Mouse (Mus musculus) layer of hippocampus, postnatal 10 days (tissue): ENCODE measurements at regions not wholly inside any gene's neighbourhood (a gene's known extent, or its start where the extent isn't known, plus 50 kb on each side); places are given as distances from the start of the nearest gene placed in this dataset.

Experiments used
- DNase-seq, 2 experiments: peaks; one replicate each; pipeline ENCODE4 v3.0.0; 2021; ENCODE audit warnings: low spot score in 2 of 2

GRCm38 (mm10) chr6:17224852-17225251, 56.1 kb upstream of the Cav2 start:
- no peak for DNase-seq

DNA sequence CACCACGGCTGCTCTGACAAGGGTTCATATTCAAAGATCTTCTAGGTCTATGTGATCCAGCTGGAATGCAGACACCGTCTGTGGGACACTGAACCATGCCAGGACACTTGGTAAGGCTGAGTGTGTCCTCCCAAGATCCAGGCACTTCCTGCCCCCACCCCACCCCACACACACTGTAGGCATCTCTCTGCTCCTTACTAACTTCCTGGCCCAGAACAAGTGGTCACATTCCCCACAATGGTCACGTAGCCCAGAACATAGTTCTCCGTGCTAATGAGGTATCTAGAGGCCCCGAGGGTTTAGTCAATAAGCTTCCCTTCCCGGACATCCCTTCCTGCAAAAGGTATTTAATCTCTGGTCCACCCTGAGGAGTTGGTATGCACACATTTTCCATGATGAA, 54.5 kb upstream of the Cav2 start:
- no peak for DNase-seq
